Mouse (Mus musculus): ENCODE data around the gene Slc6a6. TPM values are rescaled to one million over a fixed set of nuclear protein-coding genes. Genes with fewer than 3 reads are reported as not detected.

Gene Slc6a6
- total and polyA plus RNA-seq, 3 experiments: 0.03 to 2.8 TPM; not detected in 1

GRCm38 (mm10) chr6:91685533-91685883 is 1.7 kb downstream of the Slc6a6 start:
- Histone ChIP-seq H3K4me1 (ENCODE audit: insufficient read depth, low read depth, low read length) (no peaks in the 10 kb centered on the region), H3K9me3 (replicated peaks) (no peaks in the 10 kb centered on the region), H3K27me3 (ENCODE audit: insufficient read depth, low read length) (no peaks in the 10 kb centered on the region; the same call in 1 of the 2 replicates), H3K36me3 (replicated peaks) (no peaks in the 10 kb centered on the region), H3K4me3 (ENCODE audit: low read depth, low read length) (no peak overlapping the region)
- DNase-seq (ENCODE audit: low spot score) (no peak), ATAC-seq (ENCODE audit: extremely low read depth, insufficient number of reproducible peaks, low FRiP score, poor library complexity, severe bottlenecking) (no peak)
- TF ChIP-seq POLR2AphosphoS5 (IDR thresholded peaks at IDR 0.05; ENCODE audit: insufficient replicate concordance, low read depth, low read length) (no peak), GATA1 (IDR thresholded peaks at IDR 0.05; ENCODE audit: borderline replicate concordance, low read length) (no peak), GATA2 (IDR thresholded peaks at IDR 0.05; ENCODE audit: borderline replicate concordance, low read depth, low read length) (no peak), TAL1 (conservative IDR thresholded peaks at IDR 0.05; ENCODE audit: low read depth, low read length) (no peak), CTCF (IDR thresholded peaks at IDR 0.05; ENCODE audit: low read depth, low read length) (no peak)

- DNase-seq (ENCODE audit: low spot score) (no peak), ATAC-seq (ENCODE audit: extremely low read depth, insufficient number of reproducible peaks, low FRiP score, poor library complexity, severe bottlenecking) (no peak)
- no peak for TF ChIP-seq GATA2 (IDR thresholded peaks at IDR 0.05; ENCODE audit: borderline replicate concordance, low read depth, low read length)
- TF ChIP-seq GATA1 (IDR thresholded peaks at IDR 0.05; ENCODE audit: borderline replicate concordance, low read length): no peak
- TF ChIP-seq POLR2AphosphoS5 (IDR thresholded peaks at IDR 0.05; ENCODE audit: insufficient replicate concordance, low read depth, low read length): no peak
- no peak for TF ChIP-seq TAL1 (conservative IDR thresholded peaks at IDR 0.05; ENCODE audit: low read depth, low read length)
- no peak for TF ChIP-seq CTCF (IDR thresholded peaks at IDR 0.05; ENCODE audit: low read depth, low read length)
- Histone ChIP-seq H3K4me3 (ENCODE audit: low read depth, low read length) (no peak overlapping the region), H3K9me3 (replicated peaks) (no peaks in the 10 kb centered on the region), H3K27me3 (ENCODE audit: insufficient read depth, low read length) (no peaks in the 10 kb centered on the region; the same call in 1 of the 2 replicates), H3K36me3 (replicated peaks) (no peaks in the 10 kb centered on the region), H3K4me1 (ENCODE audit: insufficient read depth, low read depth, low read length) (no peaks in the 10 kb centered on the region)
These were observed 2.0 kb downstream of the Slc6a6 start for GRCm38 (mm10) chr6:91685896-91686295.

GRCm38 (mm10) chr6:91686597-91686996 is 2.7 kb downstream of the Slc6a6 start:
- no peaks in the 10 kb centered on the region for H3K4me1 ChIP-seq (ENCODE audit: insufficient read depth, low read depth, low read length)

GRCm38 (mm10) chr6:91688021-91688420 is 4.2 kb downstream of the Slc6a6 start:
- Histone ChIP-seq H3K36me3 (replicated peaks) (no peaks in the 10 kb centered on the region), H3K27me3 (ENCODE audit: insufficient read depth, low read length) (no peaks in the 10 kb centered on the region; the same call in 1 of the 2 replicates), H3K9me3 (replicated peaks) (no peaks in the 10 kb centered on the region), H3K4me1 (ENCODE audit: insufficient read depth, low read depth, low read length) (no peaks in the 10 kb centered on the region), H3K4me3 (ENCODE audit: low read depth, low read length) (no peak overlapping the region)
- ATAC-seq (ENCODE audit: extremely low read depth, insufficient number of reproducible peaks, low FRiP score, poor library complexity, severe bottlenecking) (no peak), DNase-seq (ENCODE audit: low spot score) (no peak)
- no peak for TF ChIP-seq GATA1 (IDR thresholded peaks at IDR 0.05; ENCODE audit: borderline replicate concordance, low read length)
- no peak for TF ChIP-seq TAL1 (conservative IDR thresholded peaks at IDR 0.05; ENCODE audit: low read depth, low read length)
- TF ChIP-seq GATA2 (IDR thresholded peaks at IDR 0.05; ENCODE audit: borderline replicate concordance, low read depth, low read length): no peak
- no peak for TF ChIP-seq CTCF (IDR thresholded peaks at IDR 0.05; ENCODE audit: low read depth, low read length)
- no peak for TF ChIP-seq POLR2AphosphoS5 (IDR thresholded peaks at IDR 0.05; ENCODE audit: insufficient replicate concordance, low read depth, low read length)

More at GRCm38 (mm10) chr6:91686597-91686996, 2.7 kb downstream of the Slc6a6 start:
- no peaks in the 10 kb centered on the region; the same call in 1 of the 2 replicates for H3K27me3 ChIP-seq (ENCODE audit: insufficient read depth, low read length)
- no peaks in the 10 kb centered on the region for H3K9me3 ChIP-seq (replicated peaks)
- no peak for DNase-seq (ENCODE audit: low spot score)
- no peaks in the 10 kb centered on the region for H3K36me3 ChIP-seq (replicated peaks)
- no peak for ATAC-seq (ENCODE audit: extremely low read depth, insufficient number of reproducible peaks, low FRiP score, poor library complexity, severe bottlenecking)
- H3K4me3 ChIP-seq (ENCODE audit: low read depth, low read length): no peak overlapping the region
- TF ChIP-seq GATA2 (IDR thresholded peaks at IDR 0.05; ENCODE audit: borderline replicate concordance, low read depth, low read length) (no peak), POLR2AphosphoS5 (IDR thresholded peaks at IDR 0.05; ENCODE audit: insufficient replicate concordance, low read depth, low read length) (no peak), TAL1 (conservative IDR thresholded peaks at IDR 0.05; ENCODE audit: low read depth, low read length) (no peak), GATA1 (IDR thresholded peaks at IDR 0.05; ENCODE audit: borderline replicate concordance, low read length) (no peak), CTCF (IDR thresholded peaks at IDR 0.05; ENCODE audit: low read depth, low read length) (no peak)

GRCm38 (mm10) chr6:91689231-91689630 is 5.4 kb downstream of the Slc6a6 start:
- Histone ChIP-seq H3K4me3 (ENCODE audit: low read depth, low read length) (no peak overlapping the region), H3K36me3 (replicated peaks) (no peaks in the 10 kb centered on the region), H3K27me3 (ENCODE audit: insufficient read depth, low read length) (no peaks in the 10 kb centered on the region; the same call in 1 of the 2 replicates), H3K4me1 (ENCODE audit: insufficient read depth, low read depth, low read length) (no peaks in the 10 kb centered on the region), H3K9me3 (replicated peaks) (no peaks in the 10 kb centered on the region)
- ATAC-seq (ENCODE audit: extremely low read depth, insufficient number of reproducible peaks, low FRiP score, poor library complexity, severe bottlenecking) (no peak), DNase-seq (ENCODE audit: low spot score) (no peak)
- TF ChIP-seq TAL1 (conservative IDR thresholded peaks at IDR 0.05; ENCODE audit: low read depth, low read length) (no peak), POLR2AphosphoS5 (IDR thresholded peaks at IDR 0.05; ENCODE audit: insufficient replicate concordance, low read depth, low read length) (no peak), GATA2 (IDR thresholded peaks at IDR 0.05; ENCODE audit: borderline replicate concordance, low read depth, low read length) (no peak), CTCF (IDR thresholded peaks at IDR 0.05; ENCODE audit: low read depth, low read length) (no peak), GATA1 (IDR thresholded peaks at IDR 0.05; ENCODE audit: borderline replicate concordance, low read length) (no peak)

- ATAC-seq (ENCODE audit: extremely low read depth, insufficient number of reproducible peaks, low FRiP score, poor library complexity, severe bottlenecking) (no peak), DNase-seq (ENCODE audit: low spot score) (no peak)
- TF ChIP-seq POLR2AphosphoS5 (IDR thresholded peaks at IDR 0.05; ENCODE audit: insufficient replicate concordance, low read depth, low read length) (no peak), TAL1 (conservative IDR thresholded peaks at IDR 0.05; ENCODE audit: low read depth, low read length) (no peak), CTCF (IDR thresholded peaks at IDR 0.05; ENCODE audit: low read depth, low read length) (no peak), GATA1 (IDR thresholded peaks at IDR 0.05; ENCODE audit: borderline replicate concordance, low read length) (no peak), GATA2 (IDR thresholded peaks at IDR 0.05; ENCODE audit: borderline replicate concordance, low read depth, low read length) (no peak)
- H3K9me3 ChIP-seq (replicated peaks): no peaks in the 10 kb centered on the region
- no peaks in the 10 kb centered on the region for H3K36me3 ChIP-seq (replicated peaks)
- H3K4me3 ChIP-seq (ENCODE audit: low read depth, low read length): no peak overlapping the region
- H3K4me1 ChIP-seq (ENCODE audit: insufficient read depth, low read depth, low read length): no peaks in the 10 kb centered on the region
- peaks cover 2% of the 10 kb centered on the region; the same call in 1 of the 2 replicates for H3K27me3 ChIP-seq (ENCODE audit: insufficient read depth, low read length)
These were observed 6.4 kb downstream of the Slc6a6 start for GRCm38 (mm10) chr6:91690222-91690621.
